Mouse (Mus musculus) heart, embryonic 11.5 days (tissue): Measurements from ENCODE around the gene Csrnp1. TPM values are rescaled to one million over a fixed set of nuclear protein-coding genes. Genes with fewer than 3 reads are reported as not detected.

Experiments
- ATAC-seq: fragments of 200-750 bp; cut with Nextera tagmentation; replicated peaks from 2 replicates; pipeline ENCODE4 v1.8.0; 2017; ENCODE audit warnings: moderate library complexity; ENCODE audit not compliant: insufficient number of reproducible peaks, low FRiP score, low TSS enrichment
- H3K27ac ChIP-seq: fragments of 300-500 bp; sonication (generic); 2 replicates; pipeline ENCODE4 v1.5.1; 2014; ENCODE audit warnings: mild to moderate bottlenecking, low read depth, low read length
- H3K27me3 ChIP-seq: fragments of 300-500 bp; sonication (generic); 2 replicates; pipeline ENCODE4 v1.6.1; 2014; ENCODE audit warnings: mild to moderate bottlenecking, low read length, mixed read lengths; ENCODE audit not compliant: control insufficient read depth, insufficient read depth
- H3K36me3 ChIP-seq: fragments of 300-500 bp; sonication (generic); 2 replicates; pipeline ENCODE4 v1.6.1; 2014; ENCODE audit warnings: mild to moderate bottlenecking, low read length, moderate library complexity, mixed read lengths; ENCODE audit not compliant: control insufficient read depth, insufficient read depth
- H3K4me1 ChIP-seq: fragments of 300-500 bp; sonication (generic); 2 replicates; pipeline ENCODE4 v1.6.1; 2014; ENCODE audit warnings: low read length; ENCODE audit not compliant: control insufficient read depth, insufficient read depth
- H3K4me2 ChIP-seq: fragments of 300-500 bp; sonication (generic); 2 replicates; pipeline ENCODE4 v1.6.1; 2014; ENCODE audit warnings: mild to moderate bottlenecking, moderate library complexity
- H3K4me3 ChIP-seq: fragments of 300-500 bp; sonication (generic); 2 replicates; pipeline ENCODE4 v1.5.1; 2014; ENCODE audit warnings: low read depth, low read length
- H3K9ac ChIP-seq: fragments of 300-500 bp; sonication (generic); 2 replicates; pipeline ENCODE4 v1.6.1; 2014; ENCODE audit warnings: mild to moderate bottlenecking, low read depth, low read length, moderate library complexity
- H3K9me3 ChIP-seq: fragments of 300-500 bp; sonication (generic); replicated peaks from 2 replicates; pipeline ENCODE4 v1.6.1; 2016; ENCODE audit warnings: low read length; ENCODE audit not compliant: control insufficient read depth
- WGBS: fragments of 180-500 bp; shearing (Covaris S2); extraction: QIAGEN DNeasy Blood & Tissue Kit; methylation state at CpG from one replicate; pipeline ENCODE4 v1.1.7; 2014; ENCODE audit not compliant: insufficient replicate concordance; 5-methylcytosine and 5-hydroxymethylcytosine counted together
- polyA plus RNA-seq: library from polyadenylated mRNA; unstranded; fragments of >200 nt; fragmentation: Nextera tagmentation; extraction: Ambion mirVana; gene quantifications from 2 replicates; pipeline ENCODE4 v1.2.1, GENCODE M21; 2014

Gene Csrnp1
- polyA plus RNA-seq, 1 experiment from 2014 or later, result 3.3 TPM

DNA sequence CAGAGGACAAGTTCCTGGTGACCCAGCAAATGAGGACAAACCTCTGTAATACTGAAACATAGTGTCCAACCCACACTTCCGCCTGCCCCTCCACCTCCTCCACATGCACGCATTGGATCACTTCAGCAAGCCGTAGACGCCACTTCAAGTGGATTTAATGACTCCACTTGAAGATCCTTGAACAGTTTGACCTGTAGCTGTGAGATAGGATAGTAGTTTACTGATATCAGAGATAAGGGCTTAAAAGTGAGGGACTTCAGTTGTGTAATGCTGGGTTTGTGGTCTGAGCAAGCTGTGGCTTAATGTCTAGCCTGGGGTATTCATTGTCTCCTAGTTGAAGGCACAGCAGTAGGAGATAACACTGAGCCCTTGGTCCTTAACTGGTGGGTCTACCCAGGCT, 61.0 kb downstream of the Csrnp1 start:
- Histone ChIP-seq H3K9ac (no peak overlapping the region), H3K27ac (no peak overlapping the region), H3K4me2 (no peak overlapping the region), H3K4me3 (no peak overlapping the region), H3K27me3 (no peaks in the 10 kb centered on the region), H3K9me3 (no peaks in the 10 kb centered on the region), H3K4me1 (no peaks in the 10 kb centered on the region), H3K36me3 (peaks cover 17% of the 10 kb centered on the region)
- WGBS, result 54% methylated on average over 4 of the region's 4 CpGs
- no peak for ATAC-seq

Other genes with a start within 250 kb of the Csrnp1 start
- 0.06 and 0.14 TPM in 2 replicates for gene Scn11a, start 159.2 kb downstream of the Csrnp1 start, polyA plus RNA-seq
- gene Wdr48, start 89.8 kb downstream of the Csrnp1 start, polyA plus RNA-seq, result 39.9 and 49.5 TPM in 2 replicates
- gene Gorasp1, start 47.1 kb downstream of the Csrnp1 start, polyA plus RNA-seq, result 18.0 and 20.3 TPM in 2 replicates
- 0.23 and 0.37 TPM in 2 replicates for gene Ttc21a, start 47.1 kb downstream of the Csrnp1 start, polyA plus RNA-seq
- gene Xirp1, start 38.9 kb upstream of the Csrnp1 start, polyA plus RNA-seq, result 38.2 and 64.5 TPM in 2 replicates
- gene Cx3cr1, start 85.2 kb upstream of the Csrnp1 start, polyA plus RNA-seq, result 2.3 and 3.1 TPM in 2 replicates
- gene Ccr8, start 107.5 kb upstream of the Csrnp1 start, polyA plus RNA-seq, result not detected in 2 replicates
- 35.4 and 40.5 TPM in 2 replicates for gene Slc25a38, start 125.7 kb upstream of the Csrnp1 start, polyA plus RNA-seq
- gene Rpsa, start 143.0 kb upstream of the Csrnp1 start, polyA plus RNA-seq, result 1,140 and 1,315 TPM in 2 replicates
- not detected in 2 replicates for gene Mobp, start 165.0 kb upstream of the Csrnp1 start, polyA plus RNA-seq